Mouse (Mus musculus) testis, adult 2 months (tissue): Measurements from ENCODE around the gene Arhgap44. TPM values are rescaled to one million over a fixed set of nuclear protein-coding genes. Genes with fewer than 3 reads are reported as not detected.

ENCODE experiments used
- H3K27ac ChIP-seq: fragments of 200-500 bp; 2 replicates; pipeline ENCODE4 v1.5.1; 2012; ENCODE audit warnings: low read depth, low read length; ENCODE audit not compliant: control insufficient read depth, insufficient read depth
- H3K27me3 ChIP-seq: fragments of 200-500 bp; 2 replicates; pipeline ENCODE4 v1.6.1; 2012; ENCODE audit warnings: mild to moderate bottlenecking, low read length, moderate library complexity; ENCODE audit not compliant: control insufficient read depth, insufficient read depth
- H3K36me3 ChIP-seq: fragments of 200-500 bp; 2 replicates; pipeline ENCODE4 v1.6.1; 2012; ENCODE audit warnings: mild to moderate bottlenecking, low read length; ENCODE audit not compliant: control insufficient read depth, insufficient read depth
- H3K4me1 ChIP-seq: fragments of 200-500 bp; 2 replicates; pipeline ENCODE4 v1.6.1; 2012; ENCODE audit warnings: low read length; ENCODE audit not compliant: control insufficient read depth, insufficient read depth
- H3K4me3 ChIP-seq: fragments of 200-500 bp; 2 replicates; pipeline ENCODE4 v1.5.1; 2012; ENCODE audit warnings: low read depth, mild to moderate bottlenecking, low read length, moderate library complexity, mixed read lengths; ENCODE audit not compliant: control insufficient read depth
- CTCF ChIP-seq: fragments of 200-500 bp; IDR thresholded peaks from 2 replicates; pipeline ENCODE4 v1.5.1; 2012; ENCODE audit warnings: low read depth, mild to moderate bottlenecking, inconsistent platforms, low read length, moderate library complexity; ENCODE audit not compliant: control insufficient read depth, insufficient read depth, insufficient replicate concordance
- POLR2A ChIP-seq: fragments of 200-500 bp; IDR thresholded peaks from 2 replicates; pipeline ENCODE4 v1.6.1; 2012; ENCODE audit warnings: low read depth, mild to moderate bottlenecking, inconsistent platforms, low read length, moderate library complexity; ENCODE audit not compliant: control insufficient read depth
- polyA plus RNA-seq: library from polyadenylated mRNA; depleted of rRNA; stranded (reverse); fragments of >200 nt; gene quantifications from 2 replicates; pipeline ENCODE4 v1.2.3, GENCODE M21; 2012

Gene Arhgap44
- polyA plus RNA-seq, 1 experiment: 8.6 TPM

GRCm38 (mm10) chr11:65055596-65055995 lies 107.2 kb downstream of the Arhgap44 start:
- H3K27me3 ChIP-seq: no peaks in the 10 kb centered on the region
- H3K4me3 ChIP-seq: no peak overlapping the region
- H3K27ac ChIP-seq: no peak overlapping the region
- no peaks in the 10 kb centered on the region for H3K4me1 ChIP-seq
- no peaks in the 10 kb centered on the region for H3K36me3 ChIP-seq
- TF ChIP-seq CTCF: no peak

GRCm38 (mm10) chr11:65054216-65054615 lies 108.5 kb downstream of the Arhgap44 start:
- H3K27ac ChIP-seq: no peak overlapping the region
- TF ChIP-seq CTCF (no peak), POLR2A (no peak)

GRCm38 (mm10) chr11:65050819-65051218 lies 111.9 kb downstream of the Arhgap44 start:
- H3K4me1 ChIP-seq: no peaks in the 10 kb centered on the region
- no peak overlapping the region for H3K4me3 ChIP-seq
- no peaks in the 10 kb centered on the region for H3K36me3 ChIP-seq
- TF ChIP-seq POLR2A (no peak), CTCF (no peak)
- H3K27me3 ChIP-seq: no peaks in the 10 kb centered on the region
- H3K27ac ChIP-seq: no peak overlapping the region

More at GRCm38 (mm10) chr11:65054216-65054615, 108.5 kb downstream of the Arhgap44 start:
- Histone ChIP-seq H3K4me3 (no peak overlapping the region), H3K36me3 (no peaks in the 10 kb centered on the region), H3K4me1 (no peaks in the 10 kb centered on the region), H3K27me3 (no peaks in the 10 kb centered on the region)

GRCm38 (mm10) chr11:65049090-65049489 lies 113.7 kb downstream of the Arhgap44 start:
- no peaks in the 10 kb centered on the region for H3K36me3 ChIP-seq
- TF ChIP-seq POLR2A (no peak), CTCF (no peak)
- H3K4me3 ChIP-seq: no peak overlapping the region
- no peaks in the 10 kb centered on the region for H3K27me3 ChIP-seq
- no peak overlapping the region for H3K27ac ChIP-seq
- H3K4me1 ChIP-seq: no peaks in the 10 kb centered on the region

- Histone ChIP-seq H3K27me3 (no peaks in the 10 kb centered on the region), H3K27ac (no peak overlapping the region), H3K4me1 (no peaks in the 10 kb centered on the region), H3K36me3 (no peaks in the 10 kb centered on the region), H3K4me3 (no peak overlapping the region)
- TF ChIP-seq POLR2A (no peak), CTCF (no peak)
These were observed 122.2 kb downstream of the Arhgap44 start for GRCm38 (mm10) chr11:65040556-65040955.

- TF ChIP-seq CTCF (no peak), POLR2A (no peak)
- Histone ChIP-seq H3K27ac (no peak overlapping the region), H3K36me3 (no peaks in the 10 kb centered on the region), H3K4me3 (no peak overlapping the region), H3K27me3 (no peaks in the 10 kb centered on the region), H3K4me1 (no peaks in the 10 kb centered on the region)
These were observed 123.2 kb downstream of the Arhgap44 start for GRCm38 (mm10) chr11:65039517-65040095.

GRCm38 (mm10) chr11:65038996-65039395 lies 123.8 kb downstream of the Arhgap44 start:
- Histone ChIP-seq H3K4me1 (no peaks in the 10 kb centered on the region), H3K27ac (no peak overlapping the region), H3K27me3 (no peaks in the 10 kb centered on the region), H3K4me3 (no peak overlapping the region), H3K36me3 (no peaks in the 10 kb centered on the region)
- TF ChIP-seq CTCF: no peak
- no peak for TF ChIP-seq POLR2A

- no peak for TF ChIP-seq CTCF
- no peak for TF ChIP-seq POLR2A
- H3K4me3 ChIP-seq: no peak overlapping the region
These were observed 130.5 kb downstream of the Arhgap44 start for GRCm38 (mm10) chr11:65032221-65032620.

More at GRCm38 (mm10) chr11:65032221-65032620, 130.5 kb downstream of the Arhgap44 start:
- Histone ChIP-seq H3K27ac (no peak overlapping the region), H3K4me1 (no peaks in the 10 kb centered on the region), H3K36me3 (no peaks in the 10 kb centered on the region), H3K27me3 (no peaks in the 10 kb centered on the region)
